Mouse (Mus musculus) ES-E14 (cell line): ENCODE data around the gene Gm49450. TPM values are rescaled to one million over a fixed set of nuclear protein-coding genes. Genes with fewer than 3 reads are reported as not detected.
A peak's percentile ranks its signal among the peaks of the same experiment; 100 is the strongest.
"Not testable (repeated sequence)": the region's sequence is repeated elsewhere in the genome, so short reads cannot be mapped to it uniquely, and the experiment has no call there.

Source experiments
- DNase-seq: peaks from one replicate; pipeline ENCODE4 v3.0.0-alpha.2; 2013; ENCODE audit warnings: low read depth, low spot score
- H3K27ac ChIP-seq: 2 replicates; pipeline ENCODE4 v1.5.1; 2012; ENCODE audit warnings: low read depth, mild to moderate bottlenecking, low read length, moderate library complexity, mixed read lengths; ENCODE audit not compliant: poor library complexity, insufficient read depth, severe bottlenecking
- H3K36me3 ChIP-seq: 2 replicates; pipeline ENCODE4 v1.6.1; 2012; ENCODE audit warnings: mild to moderate bottlenecking, low read length, moderate library complexity, mixed read lengths; ENCODE audit not compliant: control insufficient read depth, poor library complexity, insufficient read depth, severe bottlenecking
- H3K4me1 ChIP-seq, 2 experiments: fragments of 150-350 bp in 1 of 2; sonication (generic) in 1 of 2; 2 replicates each; pipeline ENCODE4 v1.6.1; 2012; ENCODE audit warnings: low read length in 2 of 2, mild to moderate bottlenecking in 1 of 2, mixed read lengths in 1 of 2; ENCODE audit not compliant: control insufficient read depth in 2 of 2, insufficient read depth in 2 of 2, poor library complexity in 1 of 2
- H3K4me3 ChIP-seq, 2 experiments: fragments of 150-350 bp in 1 of 2; sonication (generic) in 1 of 2; 2 replicates each; pipeline ENCODE4 v1.5.1; 2012; ENCODE audit warnings: low read length in 2 of 2, low read depth in 1 of 2, mild to moderate bottlenecking in 1 of 2, mixed read lengths in 1 of 2; ENCODE audit not compliant: insufficient read depth in 1 of 2, poor library complexity in 1 of 2, severe bottlenecking in 1 of 2
- H3K9ac ChIP-seq: 2 replicates; pipeline ENCODE4 v1.6.1; 2012; ENCODE audit warnings: low read depth, mild to moderate bottlenecking, low read length, mixed read lengths; ENCODE audit not compliant: poor library complexity, insufficient read depth, severe bottlenecking
- H3K9me3 ChIP-seq: fragments of 150-350 bp; sonication (generic); 2 replicates; pipeline ENCODE4 v1.6.1; 2012; ENCODE audit warnings: low read depth, mild to moderate bottlenecking, low read length; ENCODE audit not compliant: control insufficient read depth, insufficient read depth
- CHD2 ChIP-seq: IDR thresholded peaks from 2 replicates; pipeline ENCODE4 v1.6.1; 2014; ENCODE audit warnings: mild to moderate bottlenecking, low read depth, low read length, inconsistent platforms
- HCFC1 ChIP-seq: IDR thresholded peaks from 2 replicates; pipeline ENCODE4 v1.6.1; 2012; ENCODE audit warnings: low read length, inconsistent platforms, borderline replicate concordance; ENCODE audit not compliant: insufficient read depth
- MAFK ChIP-seq: IDR thresholded peaks from 2 replicates; pipeline ENCODE4 v1.6.1; 2014; ENCODE audit warnings: mild to moderate bottlenecking, low read depth, low read length, inconsistent platforms; ENCODE audit not compliant: insufficient read depth
- ZC3H11A ChIP-seq: IDR thresholded peaks from 2 replicates; pipeline ENCODE4 v1.6.1; 2012; ENCODE audit warnings: low read depth, mild to moderate bottlenecking, inconsistent platforms, low read length, borderline replicate concordance
- ZNF384 ChIP-seq: IDR thresholded peaks from 2 replicates; pipeline ENCODE4 v1.6.1; 2012; ENCODE audit warnings: low read depth, low read length, inconsistent platforms
- in situ Hi-C, 2 experiments: fragments of 600-800 bp; cut with MboI; formaldehyde crosslinking; loops; one replicate each; pipeline ENCODE4 v1.15.1; 2025; ENCODE audit warnings: low sequenced_read_pairs in 2 of 2, inconsistent platforms in 1 of 2; ENCODE audit not compliant: unreplicated experiment in 2 of 2
- total RNA-seq: library from RNA; depleted of rRNA; stranded (reverse); fragments of 300-350 nt; gene quantifications from 2 replicates; pipeline ENCODE4 v1.2.3, GENCODE M21; 2012

Gene Gm49450
- total RNA-seq, 1 experiment, result not detected

GRCm38 (mm10) chr15:98940816-98941215 is 12.5 kb downstream of the Gm49450 start:
- TF ChIP-seq ZNF384 (no peak), HCFC1 (no peak), MAFK (no peak), ZC3H11A (no peak), CHD2 (no peak)
- Histone ChIP-seq H3K36me3 (no peaks in the 10 kb centered on the region), H3K9me3 (no peaks in the 10 kb centered on the region), H3K27ac (no peak overlapping the region), H3K4me3 (no peak overlapping the region), H3K4me1 (peaks cover 6 to 7% of the 10 kb centered on the region in 2 experiments; a peak in 3 of 4 replicates), H3K9ac (no peak overlapping the region)
- no peak for DNase-seq
- in situ Hi-C loops, result no loop called here

GRCm38 (mm10) chr15:98934217-98934839 is 19.0 kb downstream of the Gm49450 start, which contains the start of gene Tuba1b:
Tuba1b (minus strand) TSS chr15:98934565.
- Histone ChIP-seq H3K4me3 (peak within 1 kb of the TSS; percentile 90 to 95), H3K4me1 (peaks cover 0 to 5% of the 10 kb centered on the region in 2 experiments; a peak in 2 of 4 replicates), H3K27ac (peak within 1 kb of the TSS; percentile 99), H3K9ac (peak within 1 kb of the TSS; percentile 99), H3K36me3 (peaks cover 14% of the 10 kb centered on the region), H3K9me3 (no peaks in the 10 kb centered on the region)
- in situ Hi-C loops, result no loop called here
- DNase-seq, result peak; percentile 72
- TF ChIP-seq HCFC1, result no peak
- TF ChIP-seq MAFK, result no peak
- no peak for TF ChIP-seq ZNF384
- TF ChIP-seq CHD2, result no peak
- no peak for TF ChIP-seq ZC3H11A

GRCm38 (mm10) chr15:98933833-98934216 is 19.5 kb downstream of the Gm49450 start:
- Histone ChIP-seq H3K4me3 (peak overlapping the region; percentile 90 to 95), H3K4me1 (peaks cover 0 to 10% of the 10 kb centered on the region in 2 experiments; a peak in 2 of 4 replicates), H3K9me3 (no peaks in the 10 kb centered on the region), H3K36me3 (peaks cover 14% of the 10 kb centered on the region), H3K9ac (peak overlapping the region; percentile 99), H3K27ac (peak overlapping the region; percentile 99)
- TF ChIP-seq ZNF384, result no peak
- no peak for TF ChIP-seq CHD2
- no peak for TF ChIP-seq ZC3H11A
- TF ChIP-seq MAFK, result no peak
- TF ChIP-seq HCFC1, result peak; percentile 49; the same call in 1 of the 2 replicates
- in situ Hi-C loops, result no loop called here
- peak; percentile 97 for DNase-seq

GRCm38 (mm10) chr15:98933004-98933671 is 20.2 kb downstream of the Gm49450 start:
- Histone ChIP-seq H3K4me3 (peak overlapping the region; percentile 90 to 95), H3K36me3 (peaks cover 14% of the 10 kb centered on the region), H3K9ac (peak overlapping the region; percentile 99), H3K4me1 (peaks cover 0 to 12% of the 10 kb centered on the region in 2 experiments; a peak in 2 of 4 replicates), H3K27ac (peak overlapping the region; percentile 99)
- H3K9me3 ChIP-seq, DNase-seq, in situ Hi-C loops: not testable (repeated sequence)
